Mouse (Mus musculus) brown adipose tissue, adult 24 weeks (tissue): ENCODE results near the gene Itgb7. TPM values are rescaled to one million over a fixed set of nuclear protein-coding genes. Genes with fewer than 3 reads are reported as not detected.
A peak's percentile ranks its signal among the peaks of the same experiment; 100 is the strongest.

Source experiments
- H3K27ac ChIP-seq: fragments of 200-500 bp; replicated peaks from 2 replicates; pipeline ENCODE4 v1.5.1; 2012; ENCODE audit warnings: low read depth, mild to moderate bottlenecking, low read length
- H3K4me1 ChIP-seq: fragments of 200-500 bp; 2 replicates; pipeline ENCODE4 v1.6.1; 2012; ENCODE audit warnings: low read length, mixed read lengths; ENCODE audit not compliant: control insufficient read depth, insufficient read depth, insufficient read length
- H3K4me3 ChIP-seq: fragments of 200-500 bp; 2 replicates; pipeline ENCODE4 v1.5.1; 2012; ENCODE audit warnings: low read depth, mild to moderate bottlenecking, low read length, moderate library complexity; ENCODE audit not compliant: insufficient read depth
- polyA plus RNA-seq: library from polyadenylated mRNA; stranded (reverse); fragments of >200 nt; gene quantifications from 2 replicates; pipeline ENCODE4 v1.2.4, GENCODE M21; 2012; ENCODE audit not compliant: missing spikeins, insufficient read depth, insufficient read length

Itgb7 gene
- polyA plus RNA-seq, 1 experiment, result 4.6 TPM

- H3K4me1 ChIP-seq, result peaks cover 11% of the 10 kb centered on the region
- peak within 1 kb of the TSS; percentile 82 for H3K4me3 ChIP-seq
- H3K27ac ChIP-seq, result peak within 1 kb of the TSS; percentile 85
Observed at GRCm38 (mm10) chr15:102202971-102203834, 28.5 kb downstream of the Itgb7 start, which contains the start of gene Zfp740. Gene Zfp740 (plus strand): TSS chr15:102203249.

- no peak overlapping the region for H3K4me3 ChIP-seq
- H3K27ac ChIP-seq, result no peak overlapping the region
- H3K4me1 ChIP-seq, result peaks cover 2% of the 10 kb centered on the region; the same call in 1 of the 2 replicates
Observed at GRCm38 (mm10) chr15:102198841-102199240, 32.9 kb downstream of the Itgb7 start.

- H3K27ac ChIP-seq, result no peak overlapping the region
- H3K4me1 ChIP-seq, result peaks cover 2% of the 10 kb centered on the region
- no peak overlapping the region for H3K4me3 ChIP-seq
Observed at GRCm38 (mm10) chr15:102195373-102195772, 36.4 kb downstream of the Itgb7 start.

DNA sequence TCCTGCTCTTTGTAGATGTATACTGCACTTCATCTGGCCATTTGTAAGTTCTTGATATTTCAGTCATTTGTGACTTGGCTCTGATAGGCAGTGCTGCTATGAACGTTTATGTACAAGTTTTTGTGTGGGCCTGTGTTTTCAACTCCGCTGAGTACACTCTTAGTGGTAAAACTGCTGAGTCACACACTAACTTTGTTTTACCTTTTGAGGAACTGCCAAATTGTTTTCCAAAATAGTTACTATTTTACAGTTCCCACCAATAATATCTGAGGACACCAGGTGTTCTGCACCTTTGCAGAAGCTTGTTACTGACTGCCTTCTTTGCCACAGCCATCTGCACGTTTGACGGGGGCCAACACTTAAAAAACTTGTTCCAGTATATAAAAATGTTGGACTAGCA lies 37.3 kb downstream of the Itgb7 start:
- Histone ChIP-seq H3K4me1 (peaks cover 2% of the 10 kb centered on the region), H3K27ac (no peak overlapping the region), H3K4me3 (no peak overlapping the region)

- Histone ChIP-seq H3K4me3 (no peak overlapping the region), H3K4me1 (no peaks in the 10 kb centered on the region; the same call in none of the 2 replicates), H3K27ac (no peak overlapping the region)
Observed at GRCm38 (mm10) chr15:102193652-102194051, 38.1 kb downstream of the Itgb7 start.

- H3K27ac ChIP-seq, result peak overlapping the region; percentile 62
Observed at GRCm38 (mm10) chr15:102192820-102193386, 38.8 kb downstream of the Itgb7 start.

DNA sequence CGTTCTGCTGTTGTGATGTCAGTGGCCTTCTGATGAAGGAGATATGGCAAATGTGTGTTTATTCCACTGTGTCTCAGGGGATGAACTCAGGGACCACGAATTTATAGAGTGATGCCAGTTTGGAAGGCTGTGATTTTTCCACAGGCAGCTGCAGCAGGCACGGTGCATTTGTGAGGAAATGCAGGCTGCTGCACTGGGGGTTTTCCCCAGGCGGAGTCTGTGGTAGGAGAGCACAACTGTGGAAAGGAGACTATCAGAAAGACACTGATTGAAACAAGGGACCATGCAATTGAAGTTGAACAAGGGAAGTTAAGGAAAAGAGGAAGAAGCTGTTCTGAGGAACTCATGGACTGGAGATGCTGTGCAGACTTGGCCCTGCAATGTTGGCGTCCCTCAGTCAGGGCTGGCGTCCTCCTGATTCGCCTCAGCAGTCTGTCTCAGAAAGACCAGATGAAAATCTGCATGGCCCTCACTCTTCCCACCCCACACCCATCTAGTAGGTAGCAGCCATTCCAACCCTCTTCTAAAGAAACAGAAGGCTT lies 39.4 kb downstream of the Itgb7 start:
- Histone ChIP-seq H3K27ac (peak overlapping the region; percentile 62), H3K4me3 (no peak overlapping the region), H3K4me1 (no peaks in the 10 kb centered on the region; the same call in none of the 2 replicates)

More at GRCm38 (mm10) chr15:102192820-102193386, 38.8 kb downstream of the Itgb7 start:
- Histone ChIP-seq H3K4me3 (no peak overlapping the region), H3K4me1 (no peaks in the 10 kb centered on the region; the same call in none of the 2 replicates)

GRCm38 (mm10) chr15:102191699-102192098 lies 40.0 kb downstream of the Itgb7 start:
- no peak overlapping the region for H3K4me3 ChIP-seq
- H3K27ac ChIP-seq, result no peak overlapping the region
- no peaks in the 10 kb centered on the region; the same call in none of the 2 replicates for H3K4me1 ChIP-seq

DNA sequence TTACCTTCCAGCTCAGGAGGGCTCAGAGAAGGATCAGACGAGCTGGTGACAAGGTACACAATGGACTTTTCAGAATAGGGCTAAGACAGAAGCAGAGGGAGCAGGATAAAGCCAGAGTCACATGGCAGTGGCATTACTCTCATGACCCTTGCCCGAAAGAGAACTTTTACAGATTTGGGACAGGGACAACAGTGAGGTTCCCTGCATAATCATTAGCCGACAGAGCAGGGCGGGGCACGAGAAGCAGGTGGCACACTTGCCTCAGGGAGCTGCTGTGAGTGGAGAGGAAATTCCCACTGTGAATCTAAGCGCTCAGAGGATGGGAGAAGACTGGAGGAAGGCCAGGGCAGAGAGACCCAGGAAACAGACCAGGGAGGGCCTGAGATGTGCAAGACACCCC lies 42.9 kb downstream of the Itgb7 start:
- no peak overlapping the region for H3K4me3 ChIP-seq

DNA sequence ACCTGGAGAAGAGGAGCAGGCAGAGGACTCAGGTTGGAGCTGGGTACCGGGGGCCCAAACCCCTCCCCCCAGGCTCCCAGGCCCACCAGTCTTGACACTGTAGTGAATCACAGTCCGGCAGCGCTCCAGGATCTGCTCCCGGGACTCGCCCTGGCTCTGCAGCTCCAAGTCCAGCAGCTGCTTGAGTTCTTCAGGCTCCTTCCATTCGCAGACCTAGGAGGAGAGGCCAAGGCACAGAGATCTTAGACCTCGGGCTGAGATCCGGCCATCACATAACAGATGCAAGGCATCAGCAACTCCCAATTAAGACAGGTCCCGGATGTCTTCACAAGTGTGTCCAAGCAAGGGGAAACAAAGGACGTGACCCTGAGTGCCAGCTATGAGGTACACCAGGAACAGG lies 43.6 kb downstream of the Itgb7 start:
- no peak overlapping the region for H3K27ac ChIP-seq

More for the DNA sequence above, 42.9 kb downstream of the Itgb7 start:
- H3K4me1 ChIP-seq, result peaks cover 4% of the 10 kb centered on the region
- no peak overlapping the region for H3K27ac ChIP-seq

GRCm38 (mm10) chr15:102186239-102186638 lies 45.5 kb downstream of the Itgb7 start:
- no peak overlapping the region for H3K27ac ChIP-seq
- no peak overlapping the region for H3K4me3 ChIP-seq
- H3K4me1 ChIP-seq, result peaks cover 4% of the 10 kb centered on the region

More for the DNA sequence above, 43.6 kb downstream of the Itgb7 start:
- H3K4me3 ChIP-seq, result no peak overlapping the region
- peaks cover 4% of the 10 kb centered on the region for H3K4me1 ChIP-seq

DNA sequence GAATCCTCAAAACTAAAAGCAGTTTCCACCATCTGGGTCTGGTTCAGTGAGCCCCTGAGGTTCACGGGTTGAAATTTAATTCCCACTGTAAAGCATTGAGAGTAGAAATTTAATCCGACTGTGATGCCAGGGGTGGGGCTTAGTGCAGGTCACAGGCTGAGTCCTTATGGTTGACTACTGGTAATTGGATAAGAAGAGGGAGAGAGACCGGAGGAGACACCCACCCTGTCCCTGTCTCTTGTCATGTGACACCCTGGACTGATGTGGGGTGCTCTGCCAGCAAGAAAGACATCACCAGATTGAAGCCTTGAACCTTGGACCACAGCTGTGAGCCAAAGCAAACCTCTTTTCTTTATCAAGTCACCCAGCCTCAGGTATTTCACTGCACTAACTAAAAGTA lies 48.7 kb downstream of the Itgb7 start:
- no peak overlapping the region for H3K27ac ChIP-seq
- peaks cover 4% of the 10 kb centered on the region; the same call in 1 of the 2 replicates for H3K4me1 ChIP-seq
- H3K4me3 ChIP-seq, result no peak overlapping the region

DNA sequence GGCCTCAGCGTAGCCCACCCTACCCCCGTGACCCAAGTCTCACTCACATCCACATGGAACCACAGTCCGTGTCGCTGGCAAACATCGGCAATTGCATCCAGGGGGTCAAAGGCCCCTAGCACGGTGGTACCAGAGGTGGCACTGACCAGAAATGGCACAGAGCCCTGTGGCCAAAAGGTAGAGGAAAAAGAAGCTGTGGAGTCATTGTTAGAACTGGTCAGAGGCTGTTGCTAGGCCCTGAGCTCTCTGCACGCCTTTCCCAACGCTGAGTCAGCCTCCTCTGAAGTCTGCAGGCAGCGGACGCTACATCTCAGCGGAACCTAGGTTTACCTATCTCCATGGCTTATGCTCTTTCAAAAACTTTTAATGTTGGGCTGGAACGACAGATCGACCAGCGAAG lies 51.8 kb downstream of the Itgb7 start:
- Histone ChIP-seq H3K27ac (no peak overlapping the region), H3K4me3 (no peak overlapping the region), H3K4me1 (no peaks in the 10 kb centered on the region)

- Histone ChIP-seq H3K4me1 (no peaks in the 10 kb centered on the region), H3K4me3 (no peak overlapping the region), H3K27ac (no peak overlapping the region)
Observed at GRCm38 (mm10) chr15:102179106-102179505, 52.6 kb downstream of the Itgb7 start.

DNA sequence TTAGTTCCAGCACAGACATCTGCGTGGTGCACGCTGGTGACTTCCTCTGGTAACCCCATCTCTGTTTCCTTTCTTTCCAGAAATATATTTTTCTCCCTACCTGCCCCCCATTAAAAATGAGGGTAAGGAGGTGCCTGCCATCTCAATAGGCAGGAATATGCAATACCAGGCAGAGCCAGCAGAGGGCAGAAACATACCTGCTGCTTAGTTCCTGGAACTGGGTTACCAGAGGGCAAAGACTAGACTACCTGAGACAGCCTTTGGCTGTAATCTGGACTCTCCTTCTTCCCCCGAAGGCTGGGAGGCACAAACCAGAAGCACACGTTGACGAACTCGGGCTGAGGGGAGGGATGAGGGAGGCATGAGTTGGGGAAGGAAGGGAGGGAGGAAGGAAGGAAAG lies 53.5 kb downstream of the Itgb7 start:
- Histone ChIP-seq H3K4me3 (no peak overlapping the region), H3K4me1 (no peaks in the 10 kb centered on the region), H3K27ac (no peak overlapping the region)
